Mouse (Mus musculus): ENCODE results near the gene Cdc25a. TPM values are rescaled to one million over a fixed set of nuclear protein-coding genes. Genes with fewer than 3 reads are reported as not detected.

Gene Cdc25a
- polyA plus RNA-seq, 1 experiment, result 75.6 TPM

- peak within 1 kb of the TSS; percentile 90 for H3K4me3 ChIP-seq (ENCODE audit: low read depth, low read length)
- H3K27me3 ChIP-seq (ENCODE audit: control insufficient read depth, insufficient read depth, low read length, poor library complexity, severe bottlenecking), result no peaks in the 10 kb centered on the region
- no peaks in the 10 kb centered on the region for H3K36me3 ChIP-seq (ENCODE audit: control insufficient read depth, insufficient read depth, low read length, poor library complexity, severe bottlenecking)
- H3K9me3 ChIP-seq (replicated peaks; ENCODE audit: control insufficient read depth, insufficient read depth, low read length, poor library complexity, severe bottlenecking), result no peaks in the 10 kb centered on the region
- no peaks in the 10 kb centered on the region for H3K4me1 ChIP-seq (ENCODE audit: control insufficient read depth, insufficient read depth, low read length)
- TF ChIP-seq EP300 (IDR thresholded peaks at IDR 0.05; ENCODE audit: insufficient read depth, low read depth, low read length) (no peak), POLR2A (IDR thresholded peaks at IDR 0.05; ENCODE audit: insufficient read depth, low read length) (peak; percentile 63)
- peak within 1 kb of the TSS; percentile 62 for H3K27ac ChIP-seq (ENCODE audit: insufficient read depth, low read length)
- peak within 1 kb of the TSS; percentile 91 for H3K9ac ChIP-seq (ENCODE audit: low read depth, poor library complexity, severe bottlenecking)
Measured at GRCm38 (mm10) chr9:109931257-109932171, 56.1 kb downstream of the Cdc25a start, which contains the start of gene Map4. Gene Map4, plus strand, starts transcription at chr9:109931460.

GRCm38 (mm10) chr9:109932361-109932755 lies 57.0 kb downstream of the Cdc25a start:
- H3K27ac ChIP-seq (ENCODE audit: insufficient read depth, low read length), result peak overlapping the region; percentile 5; the same call in 1 of the 2 replicates
- peak overlapping the region; percentile 90 for H3K4me3 ChIP-seq (ENCODE audit: low read depth, low read length)
- H3K27me3 ChIP-seq (ENCODE audit: control insufficient read depth, insufficient read depth, low read length, poor library complexity, severe bottlenecking), result no peaks in the 10 kb centered on the region
- no peaks in the 10 kb centered on the region for H3K9me3 ChIP-seq (replicated peaks; ENCODE audit: control insufficient read depth, insufficient read depth, low read length, poor library complexity, severe bottlenecking)
- peak overlapping the region; percentile 91 for H3K9ac ChIP-seq (ENCODE audit: low read depth, poor library complexity, severe bottlenecking)
- H3K36me3 ChIP-seq (ENCODE audit: control insufficient read depth, insufficient read depth, low read length, poor library complexity, severe bottlenecking), result no peaks in the 10 kb centered on the region
- no peak for TF ChIP-seq POLR2A (IDR thresholded peaks at IDR 0.05; ENCODE audit: insufficient read depth, low read length)
- no peak for TF ChIP-seq CTCF (IDR thresholded peaks at IDR 0.05; ENCODE audit: low read depth, low read length)
- no peak for TF ChIP-seq EP300 (IDR thresholded peaks at IDR 0.05; ENCODE audit: insufficient read depth, low read depth, low read length)
- no peaks in the 10 kb centered on the region for H3K4me1 ChIP-seq (ENCODE audit: control insufficient read depth, insufficient read depth, low read length)

- H3K9me3 ChIP-seq (replicated peaks; ENCODE audit: control insufficient read depth, insufficient read depth, low read length, poor library complexity, severe bottlenecking), result no peaks in the 10 kb centered on the region
- no peaks in the 10 kb centered on the region for H3K4me1 ChIP-seq (ENCODE audit: control insufficient read depth, insufficient read depth, low read length)
- peak overlapping the region; percentile 91 for H3K9ac ChIP-seq (ENCODE audit: low read depth, poor library complexity, severe bottlenecking)
- H3K27ac ChIP-seq (ENCODE audit: insufficient read depth, low read length), result peak overlapping the region; percentile 5; the same call in 1 of the 2 replicates
- peak overlapping the region; percentile 90 for H3K4me3 ChIP-seq (ENCODE audit: low read depth, low read length)
- H3K36me3 ChIP-seq (ENCODE audit: control insufficient read depth, insufficient read depth, low read length, poor library complexity, severe bottlenecking), result no peaks in the 10 kb centered on the region
- TF ChIP-seq POLR2A (IDR thresholded peaks at IDR 0.05; ENCODE audit: insufficient read depth, low read length) (no peak), EP300 (IDR thresholded peaks at IDR 0.05; ENCODE audit: insufficient read depth, low read depth, low read length) (no peak), CTCF (IDR thresholded peaks at IDR 0.05; ENCODE audit: low read depth, low read length) (no peak)
- H3K27me3 ChIP-seq (ENCODE audit: control insufficient read depth, insufficient read depth, low read length, poor library complexity, severe bottlenecking), result no peaks in the 10 kb centered on the region
Measured at GRCm38 (mm10) chr9:109932756-109933375, 57.5 kb downstream of the Cdc25a start.

GRCm38 (mm10) chr9:109939401-109939800 lies 64.0 kb downstream of the Cdc25a start:
- no peaks in the 10 kb centered on the region for H3K36me3 ChIP-seq (ENCODE audit: control insufficient read depth, insufficient read depth, low read length, poor library complexity, severe bottlenecking)
- H3K27me3 ChIP-seq (ENCODE audit: control insufficient read depth, insufficient read depth, low read length, poor library complexity, severe bottlenecking), result no peaks in the 10 kb centered on the region
- H3K27ac ChIP-seq (ENCODE audit: insufficient read depth, low read length), result 0 out of 2 replicates have a peak overlapping the region, but pooled peaks have one; percentile 69
- no peak overlapping the region for H3K4me3 ChIP-seq (ENCODE audit: low read depth, low read length)
- H3K4me1 ChIP-seq (ENCODE audit: control insufficient read depth, insufficient read depth, low read length), result peaks cover 2% of the 10 kb centered on the region
- TF ChIP-seq EP300 (IDR thresholded peaks at IDR 0.05; ENCODE audit: insufficient read depth, low read depth, low read length) (no peak), CTCF (IDR thresholded peaks at IDR 0.05; ENCODE audit: low read depth, low read length) (no peak), POLR2A (IDR thresholded peaks at IDR 0.05; ENCODE audit: insufficient read depth, low read length) (no peak)
- H3K9me3 ChIP-seq (replicated peaks; ENCODE audit: control insufficient read depth, insufficient read depth, low read length, poor library complexity, severe bottlenecking), result no peaks in the 10 kb centered on the region
- H3K9ac ChIP-seq (ENCODE audit: low read depth, poor library complexity, severe bottlenecking), result no peak overlapping the region

- Histone ChIP-seq H3K4me3 (ENCODE audit: low read depth, low read length) (no peak overlapping the region), H3K4me1 (ENCODE audit: control insufficient read depth, insufficient read depth, low read length) (peaks cover 2% of the 10 kb centered on the region), H3K27ac (ENCODE audit: insufficient read depth, low read length) (no peak overlapping the region), H3K27me3 (ENCODE audit: control insufficient read depth, insufficient read depth, low read length, poor library complexity, severe bottlenecking) (no peaks in the 10 kb centered on the region), H3K36me3 (ENCODE audit: control insufficient read depth, insufficient read depth, low read length, poor library complexity, severe bottlenecking) (no peaks in the 10 kb centered on the region), H3K9ac (ENCODE audit: low read depth, poor library complexity, severe bottlenecking) (no peak overlapping the region), H3K9me3 (replicated peaks; ENCODE audit: control insufficient read depth, insufficient read depth, low read length, poor library complexity, severe bottlenecking) (no peaks in the 10 kb centered on the region)
- TF ChIP-seq CTCF (IDR thresholded peaks at IDR 0.05; ENCODE audit: low read depth, low read length) (no peak), POLR2A (IDR thresholded peaks at IDR 0.05; ENCODE audit: insufficient read depth, low read length) (no peak), EP300 (IDR thresholded peaks at IDR 0.05; ENCODE audit: insufficient read depth, low read depth, low read length) (no peak)
Measured at GRCm38 (mm10) chr9:109942796-109943195, 67.4 kb downstream of the Cdc25a start.

Other genes with a start within 250 kb of the Cdc25a start
- gene Fbxw24, start 249.5 kb upstream of the Cdc25a start, polyA plus RNA-seq (2011; ENCODE audit: insufficient read depth, insufficient read length, low read depth, missing spikeins), result not detected in 2 replicates
- gene Fbxw25, start 210.9 kb upstream of the Cdc25a start, polyA plus RNA-seq (2011; ENCODE audit: insufficient read depth, insufficient read length, low read depth, missing spikeins), result not detected in 2 replicates
- gene Fbxw18, start 172.9 kb upstream of the Cdc25a start, polyA plus RNA-seq (2011; ENCODE audit: insufficient read depth, insufficient read length, low read depth, missing spikeins), result not detected in 2 replicates
- gene Fbxw26, start 129.5 kb upstream of the Cdc25a start, polyA plus RNA-seq (2011; ENCODE audit: insufficient read depth, insufficient read length, low read depth, missing spikeins), result not detected in 2 replicates
- not detected in 2 replicates for gene Fbxw27, start 84.9 kb upstream of the Cdc25a start, polyA plus RNA-seq (2011; ENCODE audit: insufficient read depth, insufficient read length, low read depth, missing spikeins)
- not detected in 2 replicates for gene Spink8, start 63.3 kb upstream of the Cdc25a start, polyA plus RNA-seq (2011; ENCODE audit: insufficient read depth, insufficient read length, low read depth, missing spikeins)
- 41.2 and 44.7 TPM in 2 replicates for gene Nme6, start 42.8 kb upstream of the Cdc25a start, polyA plus RNA-seq (2011; ENCODE audit: insufficient read depth, insufficient read length, low read depth, missing spikeins)
- not detected in 2 replicates for gene Camp, start 26.0 kb upstream of the Cdc25a start, polyA plus RNA-seq (2011; ENCODE audit: insufficient read depth, insufficient read length, low read depth, missing spikeins)
- 161 and 185 TPM in 2 replicates for gene Map4, start 55.9 kb downstream of the Cdc25a start, polyA plus RNA-seq (2011; ENCODE audit: insufficient read depth, insufficient read length, low read depth, missing spikeins)
- 208 and 220 TPM in 2 replicates for gene Smarcc1, start 242.1 kb downstream of the Cdc25a start, polyA plus RNA-seq (2011; ENCODE audit: insufficient read depth, insufficient read length, low read depth, missing spikeins)
- gene Dhx30, start 242.3 kb downstream of the Cdc25a start, polyA plus RNA-seq (2011; ENCODE audit: insufficient read depth, insufficient read length, low read depth, missing spikeins), result 108 and 140 TPM in 2 replicates